Mouse (Mus musculus): ENCODE measurements around the gene Hmx1. TPM values are rescaled to one million over a fixed set of nuclear protein-coding genes. Genes with fewer than 3 reads are reported as not detected.
A peak's percentile ranks its signal among the peaks of the same experiment; 100 is the strongest.

Hmx1 gene
- polyA plus RNA-seq, 1 experiment from 2014 or later = not detected

DNA sequence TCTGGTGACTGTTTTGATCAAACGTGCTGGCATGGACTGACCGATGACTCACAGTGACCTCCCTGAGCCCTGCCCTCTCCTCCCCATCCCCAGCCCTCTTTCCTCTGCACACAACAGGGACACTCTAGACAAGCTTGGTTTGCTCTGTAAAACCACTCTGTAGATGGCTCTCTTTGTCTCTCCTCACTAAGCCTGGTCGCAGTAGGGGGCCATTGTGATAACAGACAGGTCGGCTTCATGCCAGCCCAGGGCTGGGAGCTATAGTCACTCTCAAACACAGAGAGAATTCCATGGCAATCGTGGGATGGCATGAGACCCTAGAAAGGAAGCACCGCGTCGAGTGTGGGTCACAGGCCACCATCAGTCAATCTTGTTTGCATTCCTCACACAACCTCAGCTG, 51.6 kb downstream of the Hmx1 start:
- Histone ChIP-seq H3K36me3 (no peaks in the 10 kb centered on the region), H3K4me1 (replicated peaks) (peaks cover 6% of the 10 kb centered on the region), H3K9ac (replicated peaks) (no peak overlapping the region), H3K27me3 (no peaks in the 10 kb centered on the region), H3K27ac (no peak overlapping the region), H3K4me2 (replicated peaks) (no peak overlapping the region), H3K9me3 (peaks cover 10% of the 10 kb centered on the region), H3K4me3 (replicated peaks) (no peak overlapping the region)
- no peak for ATAC-seq
- WGBS = 56% methylated on average over 8 of the region's 8 CpGs

DNA sequence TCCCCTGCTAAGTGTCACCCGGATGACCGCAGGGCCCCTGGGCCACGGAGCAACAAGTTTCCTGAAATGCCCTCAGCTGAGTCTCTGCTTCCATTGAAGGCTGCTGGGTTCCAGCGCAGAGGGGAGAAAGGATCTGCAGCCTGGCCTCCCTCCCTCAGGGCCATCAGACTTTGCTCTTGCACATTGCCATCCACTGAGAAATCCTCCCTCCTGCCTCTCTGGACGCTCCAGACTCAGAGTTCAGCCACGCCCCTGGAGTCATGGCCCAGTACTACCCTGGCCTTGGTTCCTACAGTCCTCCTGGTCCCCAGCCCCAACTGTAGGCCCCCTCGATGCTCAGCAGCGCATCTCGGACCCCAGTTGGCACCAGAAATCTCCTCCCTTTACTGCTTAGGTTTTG, 52.5 kb downstream of the Hmx1 start:
- Histone ChIP-seq H3K4me3 (replicated peaks) (no peak overlapping the region), H3K27me3 (no peaks in the 10 kb centered on the region), H3K9me3 (peaks cover 5% of the 10 kb centered on the region; the same call in 1 of the 2 replicates), H3K27ac (no peak overlapping the region), H3K4me1 (replicated peaks) (peaks cover 6% of the 10 kb centered on the region), H3K36me3 (no peaks in the 10 kb centered on the region), H3K4me2 (replicated peaks) (no peak overlapping the region), H3K9ac (replicated peaks) (no peak overlapping the region)
- no peak for ATAC-seq
- 73% methylated on average over 9 of the region's 9 CpGs for WGBS

DNA sequence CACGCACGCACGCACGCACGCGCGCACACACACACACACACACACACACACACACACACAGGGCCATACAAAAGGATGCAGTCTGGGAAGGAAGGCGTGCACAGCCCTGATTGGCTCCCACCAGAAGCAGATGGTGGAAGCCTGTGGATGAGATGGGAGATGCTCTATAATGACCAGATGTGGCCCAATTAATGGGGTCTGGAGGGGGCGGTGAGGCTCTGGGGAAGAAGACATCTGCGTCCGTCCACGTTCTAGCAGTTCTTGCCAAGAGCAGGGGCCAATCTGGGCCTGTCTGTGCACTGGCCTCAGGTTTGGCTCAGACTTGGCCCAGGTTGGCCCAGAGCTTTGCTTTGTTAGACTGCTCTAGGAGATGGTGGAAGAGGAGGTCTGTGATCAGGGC, 55.8 kb downstream of the Hmx1 start:
- Histone ChIP-seq H3K27ac (no peak overlapping the region), H3K9ac (replicated peaks) (no peak overlapping the region), H3K4me3 (replicated peaks) (no peak overlapping the region), H3K9me3 (no peaks in the 10 kb centered on the region), H3K36me3 (no peaks in the 10 kb centered on the region), H3K4me2 (replicated peaks) (no peak overlapping the region), H3K4me1 (replicated peaks) (peaks cover 31% of the 10 kb centered on the region), H3K27me3 (0 out of 2 replicates have a peak, but pooled peaks cover 6% of the 10 kb centered on the region)
- 59% methylated on average over 12 of the region's 12 CpGs for WGBS
- no peak for ATAC-seq

- Histone ChIP-seq H3K4me3 (replicated peaks) (peak overlapping the region; percentile 37), H3K27ac (peak overlapping the region; percentile 80), H3K4me1 (replicated peaks) (peaks cover 26% of the 10 kb centered on the region), H3K4me2 (replicated peaks) (peak overlapping the region; percentile 58), H3K27me3 (0 out of 2 replicates have a peak, but pooled peaks cover 6% of the 10 kb centered on the region), H3K9ac (replicated peaks) (peak overlapping the region; percentile 68), H3K36me3 (no peaks in the 10 kb centered on the region), H3K9me3 (no peaks in the 10 kb centered on the region)
- ATAC-seq = peak; percentile 92
- 18% methylated on average over 27 of the region's 27 CpGs for WGBS
These were observed 58.9 kb downstream of the Hmx1 start for GRCm38 (mm10) chr5:35447656-35448443.

Other genes with a start within 250 kb of the Hmx1 start
- gene Adra2c, start 110.8 kb upstream of the Hmx1 start, polyA plus RNA-seq (2015; fragmentation: Nextera tagmentation; extraction: Ambion mirVana) = 0.05 and 0.07 TPM in 2 replicates
- gene Cpz, start 136.6 kb downstream of the Hmx1 start, polyA plus RNA-seq (2015; fragmentation: Nextera tagmentation; extraction: Ambion mirVana) = 1.0 and 1.4 TPM in 2 replicates
- gene Trmt44, start 186.0 kb downstream of the Hmx1 start, polyA plus RNA-seq (2015; fragmentation: Nextera tagmentation; extraction: Ambion mirVana) = 7.0 and 7.2 TPM in 2 replicates
- gene Acox3, start 193.9 kb downstream of the Hmx1 start, polyA plus RNA-seq (2015; fragmentation: Nextera tagmentation; extraction: Ambion mirVana) = 15.5 and 17.0 TPM in 2 replicates